Mouse (Mus musculus): ENCODE results near the gene Nbea.

DNA sequence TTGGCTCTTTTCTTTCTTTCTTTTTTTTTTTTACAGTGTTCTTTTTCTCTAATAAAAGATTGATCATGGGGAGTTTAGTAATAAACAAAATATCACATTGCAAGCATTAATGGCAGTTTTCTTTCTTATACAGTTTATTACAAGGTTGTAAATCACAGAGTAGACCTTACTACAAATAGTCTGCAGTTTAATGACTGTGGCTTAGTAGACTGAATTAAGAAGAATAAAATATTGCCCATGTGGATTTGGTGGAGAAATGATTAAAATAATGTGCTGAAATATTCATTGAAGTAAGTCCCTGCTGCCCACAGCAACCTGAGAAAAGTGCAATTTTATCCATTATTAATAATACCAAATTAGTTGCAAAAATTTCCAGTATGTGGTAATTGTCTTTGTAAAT lies 363.9 kb downstream of the Nbea start:
- TF ChIP-seq CTCF (IDR thresholded peaks at IDR 0.05; ENCODE audit: control insufficient read depth, insufficient read depth, insufficient read length) (no peak), USF1 (IDR thresholded peaks at IDR 0.05; ENCODE audit: low read depth) (no peak), CEBPB (IDR thresholded peaks at IDR 0.05; ENCODE audit: low read depth) (no peak)
